In the genomic region with DNA sequence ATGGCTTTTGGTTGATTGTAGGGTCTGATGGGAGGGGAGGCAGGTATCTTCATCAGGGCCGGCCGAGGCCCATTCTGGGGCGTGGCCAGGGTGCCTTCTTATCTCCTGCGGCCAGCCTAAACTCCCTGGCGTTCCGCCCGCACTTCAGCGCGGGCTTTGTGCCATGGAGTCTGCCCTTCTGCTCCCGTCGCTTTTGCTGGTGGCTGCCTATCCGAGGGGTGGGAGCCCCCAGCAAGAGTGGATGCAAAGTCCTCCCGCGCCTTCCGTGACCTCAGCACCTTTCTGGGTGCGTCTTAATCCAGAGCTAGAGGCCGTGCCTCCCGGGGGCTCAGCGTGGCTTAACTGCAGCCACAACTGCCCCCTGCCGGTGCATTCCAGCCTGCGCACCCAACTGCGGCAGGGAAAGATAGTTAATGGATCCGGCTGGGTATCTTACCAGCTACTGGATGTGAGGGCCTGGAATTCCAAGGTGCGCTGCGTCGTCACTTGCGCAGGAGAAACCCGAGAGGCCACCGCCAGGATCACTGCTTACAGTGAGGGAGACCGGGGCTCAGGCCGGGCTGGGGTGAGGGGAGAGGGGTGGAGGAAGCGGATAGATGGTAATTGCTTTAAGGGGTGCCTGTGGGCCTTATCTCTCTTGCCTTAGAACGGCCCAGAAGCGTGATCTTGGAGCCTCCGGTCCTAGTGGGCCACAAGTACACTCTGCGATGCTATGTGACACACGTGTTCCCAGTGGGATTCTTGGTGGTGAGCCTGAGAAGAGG, we compare ENCODE assay signal across 8 mouse cellular contexts. TPM values are rescaled to one million over a fixed set of nuclear protein-coding genes. Genes with fewer than 3 reads are reported as not detected.
A peak's percentile ranks its signal among the peaks of the same experiment; 100 is the strongest.
DNase-seq lines count a peak whose midpoint lies in the region; ATAC-seq and TF ChIP-seq lines count a peak whose summit lies in the region.

A gene (plus strand): TSS at position 83 of the 764 bp plus-strand sequence.

- H3K27ac ChIP-seq in lung, embryonic 16.5 days (ENCODE audit: low read length): peak within 1 kb of the TSS; percentile 63
- peak within 1 kb of the TSS; percentile 25; the same call in 1 of the 2 replicates for H3K27ac ChIP-seq in olfactory bulb, adult 2 months (ENCODE audit: insufficient read depth, low read depth, low read length)

- H3K27me3 ChIP-seq in lung, embryonic 16.5 days (ENCODE audit: control insufficient read depth, insufficient read depth, low read depth, low read length): peaks cover 28% of the 10 kb centered on the region

- TF ChIP-seq CTCF in brain, embryonic 14.5 days (IDR thresholded peaks at IDR 0.05; ENCODE audit: borderline replicate concordance, extremely low read depth, insufficient read depth, insufficient read length): peak; percentile 83
- peak; percentile 75; the same call in 1 of the 2 replicates for TF ChIP-seq CTCF in olfactory bulb, adult 2 months (IDR thresholded peaks at IDR 0.05; ENCODE audit: insufficient read depth, low read depth, low read length)

- H3K4me2 ChIP-seq in lung, embryonic 16.5 days (ENCODE audit: low read depth, low read length): peak within 1 kb of the TSS; percentile 98

- peak within 1 kb of the TSS; percentile 65 for H3K4me3 ChIP-seq in lung, embryonic 16.5 days (ENCODE audit: low read length)
- H3K4me3 ChIP-seq in olfactory bulb, adult 2 months (ENCODE audit: insufficient read depth, low read depth, low read length): peak within 1 kb of the TSS; percentile 43

- H3K9ac ChIP-seq in lung, embryonic 16.5 days (ENCODE audit: low read length): peak within 1 kb of the TSS; percentile 63

- peak; percentile 66 for ATAC-seq in erythroid progenitor cell, adult 5-6 weeks (replicated peaks; ENCODE audit: low FRiP score, poor library complexity, severe bottlenecking)
- ATAC-seq in lung, embryonic 16.5 days (ENCODE audit: low read depth): peak; percentile 13; the same call in 1 of the 2 replicates

- peaks cover 48% of the 10 kb centered on the region for H3K4me1 ChIP-seq in lung, embryonic 16.5 days (replicated peaks; ENCODE audit: control insufficient read depth, insufficient read depth, low read length)
- H3K4me1 ChIP-seq in olfactory bulb, adult 2 months (ENCODE audit: control insufficient read depth, insufficient read depth, low read length): peaks cover 42% of the 10 kb centered on the region

- 2% methylated on average over 37 of the region's 37 CpGs for WGBS in large intestine, adult 2 months
- WGBS in lung, embryonic 16.5 days: 3% methylated on average over 37 of the region's 37 CpGs
- WGBS in olfactory bulb, adult 2 months: 4% methylated on average over 37 of the region's 37 CpGs

- no peaks in the 10 kb centered on the region for H3K9me3 ChIP-seq in lung, embryonic 16.5 days (ENCODE audit: control insufficient read depth, low read length)

- H3K36me3 ChIP-seq in lung, embryonic 16.5 days (ENCODE audit: control insufficient read depth, insufficient read depth, low read length): no peaks in the 10 kb centered on the region

- intact Hi-C loops in heart, postnatal 10 days (cut with DNase I): loop anchor here (2.0 kb wide), 3 partner anchors 27 to 107 kb away; a partner anchor contains a TSS

- TF ChIP-seq POLR2A in brain, embryonic 14.5 days (IDR thresholded peaks at IDR 0.05; ENCODE audit: borderline replicate concordance, extremely low read depth, insufficient read depth, insufficient read length, poor library complexity, severe bottlenecking): no peak
- no peak for TF ChIP-seq POLR2A in olfactory bulb, adult 2 months (IDR thresholded peaks at IDR 0.05; ENCODE audit: insufficient read depth, low read depth, low read length)

- peak; percentile 86 for DNase-seq in ES-CJ7 (ENCODE audit: low read depth, low spot score)
- DNase-seq in brain, embryonic 14.5 days (ENCODE audit: low read depth): peak; percentile 63
- DNase-seq in heart, postnatal 10 days: peak; percentile 87 to 89
- DNase-seq in large intestine, adult 2 months (ENCODE audit: low read depth, low spot score): peak; percentile 32
- DNase-seq in thymus, postnatal 36 days: peak; percentile 78

RNA-seq across cellular contexts. Expression of the gene that starts here (rescaled TPM):
- polyA plus RNA-seq in brain, embryonic 14.5 days (2012; rRNA removed): 0.08 and 0.13 TPM in 2 replicates
- total RNA-seq in erythroid progenitor cell, adult 5-6 weeks (2015; ENCODE audit: low replicate concordance): 164 and 214 TPM in 2 replicates
- total RNA-seq in erythroid progenitor cell, adult 5-6 weeks (2017; ENCODE audit: low replicate concordance): 107 and 112 TPM in 2 replicates
- total RNA-seq in heart, postnatal 10 days (2021): under 1 TPM; 0.53 to 0.79 TPM
- polyA plus RNA-seq in large intestine, adult 2 months (2012; rRNA removed): 0.19 and 0.38 TPM in 2 replicates
- polyA plus RNA-seq in lung, embryonic 16.5 days (2015; fragmentation: Nextera tagmentation; extraction: Ambion mirVana): 2.2 and 4.2 TPM in 2 replicates
- polyA plus RNA-seq in olfactory bulb, adult 2 months (2012; ENCODE audit: insufficient read depth, insufficient read length, low replicate concordance, missing spikeins): not detected in 2 replicates

Comparison
In these comparisons a context has a peak if more than half of its experiments do, and no peak if none do; other contexts are left out.
1. Peak in every context shown above with its lines: DNase-seq, ATAC-seq, H3K4me3 ChIP-seq and H3K27ac ChIP-seq.
2. RNA of the gene that starts here (total RNA-seq): 107 to 214 TPM in erythroid progenitor cell, adult 5-6 weeks; 0.53 to 0.79 TPM in heart, postnatal 10 days; every median in the first group is over 10 times any median in the second.
3. Peak in DNase-seq in brain, embryonic 14.5 days; RNA of the gene not detected or under 1 TPM.
4. Peak in DNase-seq in heart, postnatal 10 days; RNA of the gene not detected or under 1 TPM.
5. Peak in DNase-seq in large intestine, adult 2 months; RNA of the gene not detected or under 1 TPM.
6. DNase-seq: peak in every context shown above with its lines; median percentile 88 in heart, postnatal 10 days; 86 in ES-CJ7; 78 in thymus, postnatal 36 days; 63 in brain, embryonic 14.5 days; 32 in large intestine, adult 2 months.